Mouse (Mus musculus): ENCODE results near the gene Epn2.

- no peak for TF ChIP-seq POLR2A (IDR thresholded peaks at IDR 0.05; ENCODE audit: borderline replicate concordance, extremely low read depth, insufficient read depth, insufficient read length, poor library complexity, severe bottlenecking)
- TF ChIP-seq CTCF (IDR thresholded peaks at IDR 0.05; ENCODE audit: borderline replicate concordance, extremely low read depth, insufficient read depth, insufficient read length), result no peak
These were observed 102.6 kb downstream of the Epn2 start for GRCm38 (mm10) chr11:61476786-61477382.

Data from brain, embryonic 14.5 days (tissue).